Mouse (Mus musculus): ENCODE data around the gene Spata31d1b.

DNA sequence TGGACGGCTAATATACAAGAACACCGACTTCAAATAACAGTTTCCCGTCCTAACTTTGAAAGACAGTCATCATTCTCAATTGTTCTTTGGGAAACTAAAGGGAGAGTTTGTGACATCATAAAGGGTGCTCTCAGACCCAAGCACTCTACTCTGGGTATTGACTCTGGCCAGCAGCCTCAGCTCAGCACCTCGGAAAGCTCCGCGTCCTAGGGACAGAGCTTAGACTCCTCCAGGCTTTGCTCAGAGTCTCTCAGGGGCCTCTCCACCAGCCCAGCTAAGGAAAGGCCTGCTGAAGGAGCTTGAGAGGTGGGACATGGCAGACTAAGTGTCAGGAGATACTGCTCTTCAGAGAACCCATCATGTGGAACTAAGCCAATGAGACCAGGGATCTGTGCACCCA is 34.1 kb downstream of the Spata31d1b start:
- TF ChIP-seq CTCF (IDR thresholded peaks at IDR 0.05) = no peak
- TF ChIP-seq EP300 (IDR thresholded peaks at IDR 0.05) = no peak
